Mouse (Mus musculus) cerebellum, adult 11-12 months (tissue): Measurements from ENCODE around the gene Prkca.
A peak's percentile ranks its signal among the peaks of the same experiment; 100 is the strongest.
"Not testable (repeated sequence)": the region's sequence is repeated elsewhere in the genome, so short reads cannot be mapped to it uniquely, and the experiment has no call there.

Experiments
- DNase-seq: peaks from one replicate; pipeline ENCODE4 v3.0.0; 2022

The Prkca gene

DNA sequence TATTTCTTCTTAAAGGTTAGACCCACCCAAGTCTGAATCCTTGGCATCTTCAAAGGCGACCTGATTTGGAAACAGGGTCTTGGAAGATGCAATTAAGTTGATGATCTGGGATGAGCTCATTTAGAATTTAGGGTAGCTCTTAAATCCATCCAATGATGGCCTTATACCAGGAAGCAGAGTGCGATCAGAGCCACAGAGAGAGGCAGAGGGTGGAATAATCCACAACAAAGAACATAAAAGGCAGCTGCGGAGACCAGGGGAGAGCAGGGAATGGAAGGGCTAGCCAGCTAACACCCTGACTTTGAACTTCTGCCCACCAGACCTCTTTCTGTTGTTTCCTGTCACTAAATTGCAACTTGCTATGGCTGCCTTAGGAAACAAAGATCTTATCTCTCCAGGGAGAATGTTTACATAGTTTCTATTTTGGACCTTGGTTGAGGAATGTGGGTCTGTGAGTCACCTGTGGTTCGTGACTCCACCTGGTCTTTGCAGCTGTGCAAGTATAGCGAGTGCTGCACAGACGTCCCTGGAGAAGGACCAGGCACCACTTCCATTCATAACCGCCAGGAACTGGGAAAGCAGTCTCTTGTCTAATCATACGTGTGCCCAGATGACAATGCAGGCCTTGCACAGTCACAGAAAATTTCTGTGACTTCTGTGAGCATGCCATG is 242.3 kb downstream of the Prkca start:
- DNase-seq = no peak

DNA sequence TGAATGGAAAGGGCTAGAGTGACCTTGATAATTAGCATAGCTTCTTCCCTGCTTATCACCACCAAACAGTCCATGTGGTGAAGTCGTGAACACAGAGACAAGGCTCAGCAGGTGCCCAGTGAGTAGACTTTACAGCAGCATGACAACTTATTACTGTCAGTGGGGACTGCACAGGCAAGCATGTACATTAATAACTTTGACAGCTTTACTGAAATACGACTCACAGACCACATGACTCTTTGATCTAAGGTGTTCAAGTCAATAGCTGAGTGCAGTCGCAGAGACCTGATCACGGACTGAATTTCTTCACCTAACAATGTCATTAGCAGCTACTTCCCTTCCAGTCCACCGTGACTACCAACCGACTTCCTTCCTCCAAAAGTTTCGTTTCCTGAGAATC is 245.4 kb downstream of the Prkca start:
- DNase-seq = no peak

DNA sequence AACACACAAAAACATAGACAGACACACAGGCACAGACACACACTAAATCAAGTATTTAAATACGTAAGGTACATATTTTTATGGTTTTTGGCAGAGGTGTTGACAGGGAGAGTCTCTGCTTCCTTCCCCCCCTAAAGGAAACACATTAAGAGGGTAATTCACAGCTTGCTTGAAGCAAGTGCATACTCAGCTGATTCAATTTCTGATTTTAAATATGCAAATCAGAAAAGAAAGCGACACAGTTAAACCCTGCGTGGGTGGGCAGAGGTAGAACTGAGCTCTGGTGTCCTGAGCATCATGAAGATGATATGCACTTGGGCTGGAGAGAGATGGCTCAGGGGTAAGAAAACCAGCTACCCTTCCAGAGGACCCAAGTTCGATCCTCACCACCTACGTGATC is 248.9 kb downstream of the Prkca start:
- no peak for DNase-seq

DNA sequence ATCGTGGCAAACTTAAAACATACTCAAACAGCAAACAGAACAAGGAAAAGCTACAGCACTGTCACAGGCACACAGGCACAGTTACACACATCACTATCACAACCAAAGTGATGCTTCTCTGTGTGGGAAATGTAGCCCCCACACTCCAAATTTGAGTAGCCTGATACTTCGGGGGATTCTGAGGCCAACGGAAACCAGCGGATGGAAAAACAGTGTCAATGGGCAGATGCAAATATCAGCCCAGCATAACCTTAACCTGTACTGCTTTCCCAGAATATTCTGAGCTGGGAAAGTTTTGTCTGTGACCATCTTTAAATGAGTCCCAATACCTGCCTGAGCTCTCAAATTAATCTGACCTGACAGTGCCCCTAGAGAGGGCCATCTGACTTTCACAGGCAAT is 250.5 kb downstream of the Prkca start:
- no peak for DNase-seq

DNA sequence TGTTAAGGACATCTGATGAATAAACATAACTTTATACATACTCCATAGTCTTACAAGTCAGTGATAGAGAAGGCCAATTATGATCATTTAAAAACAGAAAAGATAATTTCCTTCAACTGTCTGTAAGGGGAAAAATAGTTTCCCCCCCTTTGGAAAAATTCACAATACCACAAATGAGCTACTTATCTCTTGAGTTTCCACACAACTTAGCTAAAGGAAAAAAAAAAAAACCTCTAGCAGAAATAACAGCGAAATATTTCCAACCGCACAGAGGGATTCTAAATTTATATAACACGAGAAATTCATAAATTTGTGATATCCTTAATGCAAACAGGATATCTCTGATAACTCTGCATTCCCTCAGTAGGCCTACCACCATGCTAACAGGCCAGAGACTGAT is 252.5 kb downstream of the Prkca start:
- no peak for DNase-seq

DNA sequence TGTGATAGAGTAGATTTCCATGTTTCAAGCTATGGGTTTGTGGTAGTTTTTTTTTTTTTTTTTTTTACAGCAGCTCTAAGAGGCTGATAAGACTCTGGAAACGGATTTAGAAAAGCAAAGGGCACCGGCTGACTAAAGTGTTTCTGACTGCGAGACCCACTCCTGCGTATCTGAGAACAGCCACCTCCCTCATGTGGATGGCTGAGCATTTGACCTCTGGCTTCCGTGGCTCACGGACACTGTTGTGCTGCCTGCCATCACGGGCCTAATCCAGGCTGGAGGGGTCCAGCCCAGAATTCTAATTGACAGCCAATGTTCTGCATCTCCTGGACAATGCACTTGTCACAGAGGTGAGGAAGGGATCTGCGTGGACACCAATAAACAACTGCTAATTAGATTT is 253.0 kb downstream of the Prkca start:
- DNase-seq = no peak

DNA sequence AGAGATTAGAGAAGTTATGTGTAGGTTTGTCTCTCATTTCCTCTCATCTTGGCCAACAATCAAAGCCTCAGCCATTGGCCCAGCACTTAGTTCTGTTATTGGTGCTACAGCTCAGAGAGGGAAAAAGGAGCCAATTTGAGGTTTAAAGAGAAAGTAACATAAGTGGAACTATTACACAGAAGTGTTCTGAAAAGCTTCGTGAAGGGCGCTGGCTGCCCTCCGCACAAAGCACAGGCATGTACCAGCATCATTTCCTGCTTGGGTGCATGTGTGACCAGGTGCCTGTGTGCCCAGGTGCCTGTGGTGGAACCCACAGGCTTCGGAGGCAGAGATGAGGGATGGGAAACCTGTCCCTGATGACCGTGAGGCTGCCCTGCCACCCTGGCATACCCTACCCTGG is 255.7 kb downstream of the Prkca start:
- no peak for DNase-seq

DNA sequence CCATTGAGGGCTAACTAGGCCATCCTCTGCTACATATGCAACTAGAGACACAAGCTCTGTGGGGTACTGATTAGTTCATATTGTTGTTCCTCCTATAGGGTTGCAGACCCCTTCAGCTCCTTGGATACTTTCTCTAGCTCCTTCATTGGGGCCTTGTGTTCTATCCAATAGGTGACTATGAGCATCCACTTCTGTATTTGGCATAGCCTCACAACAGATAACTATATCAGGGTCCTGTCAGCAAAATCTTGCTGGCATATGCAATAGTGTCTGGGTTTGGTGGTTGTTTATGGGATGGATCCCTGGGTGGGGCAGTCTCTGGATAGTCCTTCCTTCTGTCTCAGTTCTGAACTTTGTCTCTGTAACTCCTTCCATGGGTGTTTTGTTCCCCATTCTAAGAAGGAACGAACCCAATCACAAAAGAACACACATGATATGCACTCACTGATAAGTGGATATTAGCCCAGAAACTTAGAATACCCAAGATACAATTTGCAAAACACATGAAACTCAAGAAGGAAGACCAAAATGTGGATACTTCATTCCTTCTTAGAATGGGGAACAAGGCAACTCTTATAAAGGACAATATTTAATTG is 256.5 kb downstream of the Prkca start:
- not testable (repeated sequence) for DNase-seq

DNA sequence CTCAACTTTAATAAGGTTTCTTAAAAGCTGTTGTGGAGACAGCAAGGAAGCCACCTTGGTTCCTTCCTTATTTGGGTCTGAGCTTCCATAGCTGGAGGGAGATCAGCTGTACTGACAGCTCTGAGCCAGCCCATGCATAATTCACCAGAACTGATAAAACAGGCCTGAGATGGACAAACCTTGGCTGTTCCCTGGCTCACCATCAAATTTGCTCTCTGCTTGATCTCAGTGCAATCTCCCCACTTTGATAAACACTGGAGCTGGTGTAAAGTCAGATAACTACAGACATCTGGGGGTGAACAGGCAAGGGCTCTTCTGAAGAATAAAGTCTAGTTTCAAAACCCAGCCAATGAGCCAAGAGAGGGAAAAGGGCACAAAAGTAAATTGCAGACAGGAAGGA is 261.1 kb downstream of the Prkca start:
- no peak for DNase-seq

DNA sequence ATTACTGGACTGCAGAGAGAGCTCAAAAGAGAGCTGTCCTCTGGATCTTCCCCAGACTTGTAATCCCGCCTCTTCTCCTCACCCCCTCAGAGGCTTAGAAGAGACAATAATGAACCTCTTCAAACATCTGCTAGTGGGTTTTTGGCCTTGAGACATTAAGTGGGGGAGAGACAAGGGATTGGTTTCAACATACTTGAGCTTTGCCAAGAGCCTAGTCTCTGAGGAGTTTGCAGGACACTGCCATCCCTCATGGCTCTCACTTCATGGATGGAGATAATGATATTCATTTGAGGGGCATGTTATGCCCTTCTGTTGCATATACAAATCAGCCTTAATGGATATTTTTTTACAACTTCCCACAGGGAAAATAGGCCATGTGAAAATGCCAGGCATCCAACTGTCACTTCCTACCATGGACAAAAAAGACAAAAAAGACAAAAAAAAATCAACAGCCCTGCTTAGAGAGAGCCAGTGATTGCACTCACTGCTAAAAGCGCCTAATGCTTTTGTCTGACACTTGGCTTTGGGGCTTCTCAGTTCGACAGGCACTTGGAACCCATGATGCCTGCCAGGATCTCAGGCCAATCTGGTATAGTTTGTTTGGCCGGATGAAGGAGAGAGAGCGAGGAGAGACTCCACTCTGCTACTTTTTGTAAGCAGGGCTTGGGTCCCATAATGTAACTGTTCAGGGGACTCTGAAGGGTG is 263.6 kb downstream of the Prkca start:
- DNase-seq = no peak

DNA sequence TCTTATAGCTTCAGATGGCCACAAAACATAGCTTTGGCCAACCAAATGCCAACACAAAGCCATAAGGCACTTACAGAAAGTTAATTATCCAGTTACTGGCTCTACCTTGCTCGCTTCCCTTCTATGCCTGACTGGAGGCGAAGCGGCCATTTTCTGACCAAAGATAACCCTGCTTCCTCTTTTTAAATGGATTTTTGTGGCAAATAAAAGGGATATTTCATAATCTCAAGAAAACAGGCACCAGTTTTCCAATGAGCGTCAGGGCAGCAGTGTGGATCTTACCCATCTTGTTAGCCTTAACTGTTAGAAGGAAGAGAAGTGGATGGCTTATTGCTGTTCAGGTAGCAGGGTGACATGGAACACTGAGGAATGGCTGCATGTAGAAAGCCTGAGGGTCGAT is 264.3 kb downstream of the Prkca start:
- no peak for DNase-seq

DNA sequence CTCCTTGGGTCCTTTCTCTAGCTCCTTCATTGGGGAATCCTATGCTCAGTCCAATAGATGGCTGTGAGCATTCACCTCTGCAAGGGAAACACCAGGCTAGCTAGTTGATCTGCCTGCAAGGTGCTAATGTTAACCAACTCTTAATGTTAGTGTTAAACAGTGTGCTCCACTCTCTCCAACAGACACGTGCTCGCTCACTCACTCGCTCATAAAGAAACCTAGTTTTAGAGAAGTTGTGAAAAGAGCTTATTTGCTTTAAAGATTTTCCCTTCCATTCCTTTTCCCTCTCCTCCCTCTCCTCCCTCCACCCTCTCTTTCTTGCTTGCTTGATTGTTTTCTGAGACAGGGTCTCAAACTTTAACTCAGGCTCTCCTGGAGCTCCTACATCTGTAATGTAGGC is 266.2 kb downstream of the Prkca start:
- DNase-seq = no peak

DNA sequence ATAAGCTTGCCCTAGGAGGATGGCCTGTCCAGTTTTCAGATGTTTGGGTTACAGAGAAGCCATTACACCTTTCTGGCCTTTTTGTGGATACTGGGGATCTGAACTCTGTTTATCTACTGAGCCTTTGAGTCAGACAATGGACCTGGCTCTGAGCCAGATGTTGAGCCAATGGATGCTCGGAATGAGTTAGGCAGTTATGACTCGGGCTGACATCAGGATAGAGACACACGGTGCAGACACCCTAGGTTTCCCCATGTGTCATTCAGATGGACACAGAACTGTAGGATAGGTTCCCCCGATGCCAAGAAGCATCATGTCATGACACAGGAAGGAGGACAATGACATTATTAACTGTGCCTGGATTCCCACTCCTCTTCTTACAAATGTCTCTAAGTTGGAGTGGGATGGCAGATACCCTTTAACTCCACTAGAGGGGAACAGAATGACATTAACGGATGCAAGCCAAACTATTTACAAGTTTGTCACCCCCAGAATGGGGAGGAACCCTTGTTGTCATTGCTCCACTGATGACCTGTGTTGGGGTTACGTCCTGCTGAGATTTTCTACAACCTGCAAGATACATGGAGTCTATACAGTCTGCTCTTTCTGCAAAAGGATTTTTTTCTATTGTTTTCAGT is 271.0 kb downstream of the Prkca start:
- DNase-seq = no peak

DNA sequence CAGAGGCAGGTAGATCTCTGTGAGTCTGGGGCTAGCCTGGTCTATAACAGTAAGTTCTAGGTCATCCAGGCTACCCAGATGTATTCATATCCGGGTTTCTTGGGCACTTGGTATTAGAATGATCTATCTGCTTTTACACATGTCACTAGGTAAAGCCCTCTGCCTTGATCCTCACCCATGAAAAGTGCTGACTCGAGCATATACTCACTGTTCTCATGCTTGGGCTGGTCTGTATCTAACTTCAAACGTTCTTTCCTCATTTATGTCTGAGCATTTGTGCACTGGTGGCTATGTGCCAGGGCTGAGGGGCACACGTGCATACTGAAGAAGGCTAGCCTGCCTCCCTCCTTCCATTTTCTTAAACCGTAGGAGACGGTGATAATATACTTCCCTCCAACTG is 272.5 kb downstream of the Prkca start:
- no peak for DNase-seq

DNA sequence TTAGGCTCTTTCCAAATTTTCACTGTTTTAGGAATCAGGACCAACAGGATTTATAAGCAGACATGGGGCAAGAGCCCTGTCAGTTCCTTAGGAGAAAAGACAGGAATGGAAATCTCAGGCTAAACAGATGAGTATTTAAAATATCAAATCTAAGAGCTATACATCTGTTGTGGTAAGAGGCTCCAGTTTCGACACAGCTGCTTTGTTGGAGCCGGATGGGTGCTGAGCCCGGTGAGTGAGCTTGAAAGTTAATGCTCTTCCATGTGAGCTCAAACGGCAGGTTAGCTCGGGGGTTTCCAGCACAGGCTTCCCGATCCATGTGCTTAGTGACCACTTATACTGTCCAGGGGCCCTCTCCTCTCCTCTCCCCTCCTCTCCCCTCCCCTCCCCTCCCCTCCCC is 273.7 kb downstream of the Prkca start:
- no peak for DNase-seq

DNA sequence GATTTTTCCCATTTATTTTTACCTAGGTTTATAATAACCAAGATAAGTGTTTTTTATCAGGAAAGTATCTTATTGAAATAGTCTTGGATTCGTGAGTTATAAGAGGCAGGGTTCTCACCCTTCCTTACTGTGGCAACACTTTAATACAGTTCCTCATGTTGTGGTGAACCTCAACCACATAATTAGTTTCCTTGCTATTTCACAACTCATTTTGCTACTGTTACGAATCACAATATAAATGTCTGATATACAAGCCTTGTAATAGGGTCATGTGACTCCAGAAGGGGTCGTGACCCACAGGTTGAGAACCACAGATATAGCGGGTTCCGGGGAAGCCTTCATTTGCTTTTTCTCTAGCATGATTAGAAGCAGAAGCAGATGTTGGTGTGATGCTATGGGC is 275.3 kb downstream of the Prkca start:
- DNase-seq = no peak

DNA sequence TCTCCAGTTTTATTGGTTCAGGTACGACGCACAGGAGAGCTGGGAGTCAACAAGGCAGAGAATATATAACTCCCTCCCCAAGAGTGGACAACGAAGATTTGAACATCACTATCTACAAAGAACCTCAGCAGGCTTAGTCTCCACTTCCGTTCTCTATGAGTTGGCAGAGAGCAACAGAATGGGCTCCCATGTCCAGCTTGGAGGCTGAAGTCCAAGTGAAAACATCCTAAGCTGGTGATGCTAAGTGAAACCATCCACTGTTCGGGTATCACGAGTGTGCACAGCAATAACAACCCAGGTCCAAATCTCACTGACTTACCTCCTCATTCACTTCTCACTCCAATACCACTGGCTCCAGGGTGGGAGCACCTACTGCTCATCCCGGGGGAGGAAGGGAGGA is 276.6 kb downstream of the Prkca start:
- no peak for DNase-seq

DNA sequence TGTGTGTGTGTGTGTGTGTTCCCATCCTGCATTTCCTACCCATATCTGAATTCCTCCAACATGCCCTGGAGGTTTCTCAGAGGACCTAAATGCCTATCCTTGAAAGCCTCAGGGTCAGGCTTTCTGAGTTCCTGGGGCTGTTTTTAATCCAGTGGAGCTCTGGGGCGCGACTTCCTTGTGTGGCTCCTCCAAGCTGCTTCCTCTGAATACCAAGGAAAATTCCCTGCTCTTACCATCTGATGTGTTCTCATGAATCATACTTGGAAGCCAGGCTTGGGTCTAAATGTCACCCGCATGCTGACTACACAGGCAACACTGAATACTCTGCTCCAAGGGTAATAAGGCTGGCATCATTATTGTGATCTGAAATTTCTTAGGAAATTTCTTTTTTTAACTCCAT is 279.3 kb downstream of the Prkca start:
- no peak for DNase-seq

DNA sequence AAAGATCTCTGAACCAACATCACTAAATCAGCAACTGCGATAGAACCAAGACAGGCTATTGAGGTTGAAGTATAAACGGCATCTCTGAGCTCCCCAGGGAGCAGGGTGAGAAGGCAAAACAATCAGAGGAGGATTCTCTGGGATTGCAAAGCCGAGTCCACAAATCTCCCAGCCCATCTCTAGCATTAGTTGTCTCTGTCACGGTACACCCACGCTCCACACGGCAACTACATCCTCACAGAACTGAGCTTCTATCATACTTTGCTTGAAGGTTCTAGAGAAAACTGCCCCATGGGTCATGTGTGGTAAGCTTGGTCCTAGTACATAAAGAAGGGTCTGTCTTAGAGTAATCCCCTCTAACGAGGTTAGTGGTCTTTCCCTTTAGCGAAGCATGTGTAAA is 280.6 kb downstream of the Prkca start:
- DNase-seq = no peak

DNA sequence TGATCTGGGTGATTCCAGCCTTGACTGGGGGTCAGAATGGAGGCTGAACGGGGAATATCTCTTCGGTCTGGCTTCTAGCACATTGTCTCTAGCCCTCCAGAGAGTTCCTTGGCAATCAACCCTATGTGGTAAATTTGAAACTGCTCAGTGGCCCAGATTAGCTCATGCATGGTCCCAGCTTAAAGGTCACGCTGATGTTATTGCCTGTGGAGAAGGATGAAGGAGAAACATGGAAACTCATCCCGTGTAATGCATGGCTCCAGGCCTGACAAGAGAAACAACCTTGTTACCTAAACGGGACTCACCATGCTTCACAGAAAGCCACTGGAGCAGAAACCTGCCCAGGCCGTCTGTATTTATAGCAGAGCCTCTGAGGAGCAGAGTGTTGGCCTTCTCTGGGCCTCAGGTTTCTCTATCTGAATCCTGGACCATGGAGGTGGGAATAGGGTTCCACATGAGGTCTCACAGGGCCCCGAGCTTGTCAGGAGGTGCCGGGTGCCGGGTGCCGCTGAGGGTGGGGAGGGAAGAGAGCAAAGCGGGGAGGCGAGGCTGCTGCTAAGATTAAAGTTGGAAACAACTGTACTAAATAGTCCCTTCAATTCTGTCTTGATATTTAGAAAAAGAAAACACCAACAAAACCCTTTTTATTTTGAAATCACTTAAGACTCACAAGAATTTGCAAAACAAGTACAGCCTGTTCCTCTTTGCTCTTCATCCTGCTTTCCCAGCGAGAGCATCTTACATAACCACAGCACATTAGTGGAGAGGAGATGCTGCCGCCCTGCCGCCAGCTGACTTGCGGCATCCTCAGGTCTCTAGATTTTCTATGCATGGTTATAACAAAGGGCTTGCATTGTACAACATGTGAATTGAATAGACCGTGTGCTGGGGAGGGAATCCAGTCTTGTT is 281.9 kb downstream of the Prkca start:
- peak; percentile 11 for DNase-seq

DNA sequence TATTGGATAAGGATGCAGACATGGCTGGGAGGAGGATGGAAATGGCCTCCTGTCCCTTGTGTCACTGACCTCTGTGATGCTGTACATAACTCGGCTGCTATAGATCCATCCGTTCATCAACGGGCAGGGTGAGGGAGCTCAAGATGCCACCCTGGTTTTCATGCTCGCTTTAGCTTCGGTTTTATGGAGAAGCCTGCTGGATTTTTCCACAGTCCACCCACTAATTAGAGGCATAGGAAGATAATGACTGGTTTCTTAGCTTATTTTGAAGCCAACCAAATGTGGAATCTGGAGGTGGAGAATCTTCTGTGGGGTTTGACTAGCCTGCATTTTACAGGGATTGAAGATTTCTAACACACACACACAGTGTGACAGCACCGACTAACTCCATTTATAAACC is 286.6 kb downstream of the Prkca start:
- no peak for DNase-seq

DNA sequence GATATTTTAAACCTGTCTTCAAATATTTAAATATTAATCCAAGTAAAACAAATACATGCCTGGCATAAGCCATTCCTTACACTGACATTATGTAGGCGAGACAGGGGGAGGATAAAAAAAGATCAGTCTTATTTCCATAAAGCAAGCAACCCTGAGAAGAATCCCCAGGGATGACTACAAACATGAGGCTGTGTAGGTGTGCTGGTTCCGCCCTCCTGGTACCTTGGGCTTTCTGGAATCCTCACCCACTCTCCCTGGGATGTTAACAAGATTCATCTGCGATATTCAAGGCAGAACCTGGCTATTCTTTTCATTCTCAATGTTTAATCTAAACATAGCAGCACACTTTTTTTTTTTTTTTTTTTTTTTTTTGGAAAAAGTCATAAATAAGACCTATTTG is 289.1 kb downstream of the Prkca start:
- DNase-seq = no peak

DNA sequence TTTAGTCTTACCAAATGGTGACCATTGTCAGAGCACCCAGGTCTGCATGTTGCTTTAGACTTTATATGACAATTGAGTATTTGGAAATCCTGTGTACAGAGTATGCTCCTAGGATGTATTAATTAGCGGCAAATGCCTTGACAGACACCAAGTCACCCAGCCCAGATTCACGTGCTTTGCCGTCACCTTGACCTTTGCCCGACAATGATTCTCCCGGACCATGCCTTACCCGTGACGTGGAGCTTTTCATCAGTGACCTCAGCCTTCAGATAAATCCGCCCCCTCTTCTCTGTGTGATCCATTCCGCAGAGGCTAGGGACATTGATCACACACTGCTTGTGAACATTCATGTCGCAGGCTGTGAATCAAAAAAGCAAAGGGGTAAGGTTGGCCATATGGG is 290.0 kb downstream of the Prkca start:
- no peak for DNase-seq
